Mouse (Mus musculus) myocyte (in vitro differentiated cells): ENCODE measurements around the gene Plagl1. TPM values are rescaled to one million over a fixed set of nuclear protein-coding genes. Genes with fewer than 3 reads are reported as not detected.

Source experiments
- H3K27me3 ChIP-seq: one replicate; pipeline ENCODE4 v1.6.1; 2011; ENCODE audit not compliant: control insufficient read depth, insufficient read depth, insufficient read length
- H3K36me3 ChIP-seq: one replicate; pipeline ENCODE4 v1.6.1; 2011; ENCODE audit not compliant: control insufficient read depth, insufficient read depth
- H3K4me2 ChIP-seq: one replicate; pipeline ENCODE4 v1.6.1; 2011; ENCODE audit warnings: low read depth, control low read depth
- H3K4me3 ChIP-seq: one replicate; pipeline ENCODE4 v1.5.1; 2011; ENCODE audit warnings: mild to moderate bottlenecking, control low read depth, moderate library complexity
- H3K79me2 ChIP-seq: one replicate; pipeline ENCODE4 v1.6.1; 2011; ENCODE audit not compliant: control insufficient read depth, insufficient read depth
- H3ac ChIP-seq: one replicate; pipeline ENCODE4 v1.6.1; 2011; ENCODE audit not compliant: control insufficient read depth, insufficient read length
- CEBPB ChIP-seq: IDR thresholded peaks from 2 replicates; pipeline ENCODE4 v1.6.1; 2011; ENCODE audit warnings: mild to moderate bottlenecking, moderate library complexity; ENCODE audit not compliant: poor library complexity, insufficient read depth, severe bottlenecking
- E2F4 ChIP-seq: IDR thresholded peaks from one replicate; pipeline ENCODE4 v1.6.1; 2011; ENCODE audit warnings: mild to moderate bottlenecking, control low read depth, moderate library complexity; ENCODE audit not compliant: insufficient read depth
- MAX ChIP-seq: IDR thresholded peaks from one replicate; pipeline ENCODE4 v1.6.1; 2011; ENCODE audit warnings: low read depth, mild to moderate bottlenecking, control low read depth
- MYOD1 ChIP-seq, 3 experiments: IDR thresholded peaks; one replicate each; pipeline ENCODE4 v1.6.1; 2011; ENCODE audit warnings: control low read depth in 2 of 3, low read depth in 2 of 3, mild to moderate bottlenecking in 2 of 3, moderate library complexity in 1 of 3; ENCODE audit not compliant: insufficient read length in 2 of 3, control insufficient read depth in 1 of 3
- MYOG ChIP-seq, 3 experiments: IDR thresholded peaks; one replicate each; pipeline ENCODE4 v1.6.1; 2011; ENCODE audit warnings: control low read depth in 2 of 3, low read depth in 2 of 3, mild to moderate bottlenecking in 2 of 3; ENCODE audit not compliant: insufficient read length in 2 of 3, control insufficient read depth in 1 of 3, insufficient read depth in 1 of 3
- POLR2A ChIP-seq: IDR thresholded peaks from one replicate; pipeline ENCODE4 v1.6.1; 2011; ENCODE audit warnings: low read depth, mild to moderate bottlenecking, control low read depth, moderate library complexity; ENCODE audit not compliant: insufficient read length
- POLR2AphosphoS2 ChIP-seq: IDR thresholded peaks from one replicate; pipeline ENCODE4 v1.6.1; 2011; ENCODE audit warnings: low read depth, control low read depth; ENCODE audit not compliant: insufficient read length
- REST ChIP-seq: IDR thresholded peaks from one replicate; pipeline ENCODE4 v1.6.1; 2011; ENCODE audit warnings: mild to moderate bottlenecking, control low read depth, moderate library complexity; ENCODE audit not compliant: insufficient read depth, insufficient read length
- SRF ChIP-seq: IDR thresholded peaks from one replicate; pipeline ENCODE4 v1.6.1; 2011; ENCODE audit warnings: low read depth; ENCODE audit not compliant: control insufficient read depth, insufficient read length
- TCF12 ChIP-seq: IDR thresholded peaks from one replicate; pipeline ENCODE4 v1.6.1; 2011; ENCODE audit warnings: mild to moderate bottlenecking, control low read depth; ENCODE audit not compliant: poor library complexity, insufficient read depth, severe bottlenecking
- TCF3 ChIP-seq: IDR thresholded peaks from one replicate; pipeline ENCODE4 v1.6.1; 2011; ENCODE audit warnings: low read depth, control low read depth; ENCODE audit not compliant: insufficient read length
- USF1 ChIP-seq: IDR thresholded peaks from one replicate; pipeline ENCODE4 v1.6.1; 2011; ENCODE audit warnings: low read depth, mild to moderate bottlenecking, control low read depth, moderate library complexity
- polyA plus RNA-seq: library from polyadenylated mRNA; unstranded; fragments of >200 nt; fragmentation: generic; extraction: Trizol; gene quantifications from one replicate; pipeline ENCODE4 v1.2.1, GENCODE M21; 2012; ENCODE audit warnings: missing spikeins

Plagl1 gene
- polyA plus RNA-seq, 1 experiment = 0.40 TPM

- Histone ChIP-seq H3ac (no peak overlapping the region), H3K27me3 (peaks cover 12% of the 10 kb centered on the region), H3K36me3 (no peaks in the 10 kb centered on the region), H3K4me3 (no peak overlapping the region), H3K79me2 (no peaks in the 10 kb centered on the region), H3K4me2 (no peak overlapping the region)
- TF ChIP-seq TCF12 = no peak
- no peak for TF ChIP-seq SRF
- TF ChIP-seq CEBPB = no peak
- no peak for TF ChIP-seq MYOD1 (IDR thresholded peaks at IDR 0.05; ENCODE audit: control insufficient read depth in 1 of 3, insufficient read length in 2 of 3, low read depth in 2 of 3)
- no peak for TF ChIP-seq REST
Measured at GRCm38 (mm10) chr10:13152811-13153364, 92.6 kb downstream of the Plagl1 start.

GRCm38 (mm10) chr10:13155377-13155776 is 95.1 kb downstream of the Plagl1 start:
- Histone ChIP-seq H3ac (no peak overlapping the region), H3K4me2 (no peak overlapping the region), H3K79me2 (no peaks in the 10 kb centered on the region), H3K27me3 (peaks cover 12% of the 10 kb centered on the region), H3K36me3 (no peaks in the 10 kb centered on the region), H3K4me3 (no peak overlapping the region)
- TF ChIP-seq POLR2A = no peak
- TF ChIP-seq MYOG (IDR thresholded peaks at IDR 0.05; ENCODE audit: control insufficient read depth in 1 of 3, insufficient read depth in 1 of 3, insufficient read length in 2 of 3, low read depth in 2 of 3) = no peak
- no peak for TF ChIP-seq TCF3

GRCm38 (mm10) chr10:13160913-13161312 is 100.6 kb downstream of the Plagl1 start:
- no peak overlapping the region for H3K4me2 ChIP-seq
- H3K4me3 ChIP-seq = no peak overlapping the region
- H3K79me2 ChIP-seq = no peaks in the 10 kb centered on the region
- H3K36me3 ChIP-seq = no peaks in the 10 kb centered on the region
- no peak overlapping the region for H3ac ChIP-seq
- H3K27me3 ChIP-seq = no peaks in the 10 kb centered on the region
- TF ChIP-seq TCF3 (no peak), TCF12 (no peak), USF1 (no peak), E2F4 (no peak), MYOG (IDR thresholded peaks at IDR 0.05; ENCODE audit: control insufficient read depth in 1 of 3, insufficient read depth in 1 of 3, insufficient read length in 2 of 3, low read depth in 2 of 3) (no peak), SRF (no peak), CEBPB (no peak), POLR2AphosphoS2 (no peak), MYOD1 (IDR thresholded peaks at IDR 0.05; ENCODE audit: control insufficient read depth in 1 of 3, insufficient read length in 2 of 3, low read depth in 2 of 3) (no peak), POLR2A (no peak), MAX (no peak)

DNA sequence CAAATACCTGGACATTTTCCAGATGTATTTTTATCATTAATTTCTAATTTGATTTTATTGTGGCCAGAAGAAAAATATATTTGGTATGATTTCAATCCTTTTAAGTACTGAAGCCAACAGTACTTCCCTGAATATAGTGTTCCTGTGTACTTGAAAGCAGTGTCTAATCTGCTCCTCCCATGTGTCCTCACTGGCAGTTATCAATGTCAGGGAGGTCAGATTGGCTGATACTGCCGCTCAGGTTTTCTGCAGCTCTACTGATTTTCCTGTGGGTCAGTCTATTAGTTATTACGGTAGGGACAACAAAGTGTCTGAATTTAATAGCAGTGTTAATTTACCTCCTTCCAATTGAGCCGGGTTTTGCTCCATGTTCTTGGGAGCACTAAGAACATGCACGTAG is 101.7 kb downstream of the Plagl1 start:
- no peak overlapping the region for H3K4me2 ChIP-seq
- TF ChIP-seq E2F4 (no peak), REST (no peak), MAX (no peak), TCF3 (no peak), MYOD1 (IDR thresholded peaks at IDR 0.05; ENCODE audit: control insufficient read depth in 1 of 3, insufficient read length in 2 of 3, low read depth in 2 of 3) (no peak), POLR2AphosphoS2 (no peak), CEBPB (no peak), USF1 (no peak), SRF (no peak), TCF12 (no peak), POLR2A (no peak)
- no peaks in the 10 kb centered on the region for H3K79me2 ChIP-seq

DNA sequence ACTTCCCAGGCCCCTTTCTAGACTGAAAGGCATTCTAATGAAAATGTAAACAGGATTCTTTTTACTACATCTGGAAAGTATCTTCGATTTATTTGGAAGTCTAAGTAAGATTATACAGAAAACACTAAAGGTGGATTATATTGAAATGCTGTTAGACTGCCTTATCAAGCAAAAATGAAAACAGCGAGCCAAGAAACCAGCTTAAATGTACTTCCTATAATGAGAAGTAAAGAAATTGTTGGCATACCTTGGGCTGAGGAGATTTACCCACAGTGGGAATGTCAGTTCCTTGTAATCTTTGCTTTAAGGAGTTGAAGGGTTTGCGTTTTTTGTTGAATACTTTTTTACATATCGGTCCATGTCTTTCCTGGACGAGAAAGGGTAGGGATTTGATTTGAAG is 108.2 kb downstream of the Plagl1 start:
- no peaks in the 10 kb centered on the region for H3K27me3 ChIP-seq
- TF ChIP-seq CEBPB (no peak), TCF12 (no peak), REST (no peak), SRF (no peak)
- H3K4me2 ChIP-seq = no peak overlapping the region
- no peaks in the 10 kb centered on the region for H3K36me3 ChIP-seq
- H3K4me3 ChIP-seq = no peak overlapping the region
- H3ac ChIP-seq = no peak overlapping the region
- no peaks in the 10 kb centered on the region for H3K79me2 ChIP-seq

More for the DNA sequence above, 101.7 kb downstream of the Plagl1 start:
- Histone ChIP-seq H3K36me3 (no peaks in the 10 kb centered on the region), H3K27me3 (no peaks in the 10 kb centered on the region), H3K4me3 (no peak overlapping the region), H3ac (no peak overlapping the region)
